Mouse (Mus musculus) CH12.LX (cell line): ENCODE data around the gene Ctnnbip1.

Experiments
- CTCF ChIP-seq, 2 experiments: IDR thresholded peaks in 1 of 2; conservative IDR thresholded peaks in 1 of 2; 2 replicates each; pipeline ENCODE4 v1.5.1; 2011 to 2012; ENCODE audit warnings: low read depth in 2 of 2, low read length in 2 of 2, improper control_type of control experiment in 1 of 2, inconsistent platforms in 1 of 2, mild to moderate bottlenecking in 1 of 2, moderate library complexity in 1 of 2
- EP300 ChIP-seq: IDR thresholded peaks from 2 replicates; pipeline ENCODE4 v1.6.1; 2011; ENCODE audit warnings: low read length, improper control_type of control experiment
- GABPA ChIP-seq: IDR thresholded peaks from 2 replicates; pipeline ENCODE4 v1.6.1; 2012; ENCODE audit warnings: low read depth, low read length, improper control_type of control experiment, inconsistent platforms; ENCODE audit not compliant: insufficient replicate concordance
- JUND ChIP-seq: conservative IDR thresholded peaks from 2 replicates; pipeline ENCODE4 v1.6.1; 2011; ENCODE audit warnings: low read depth, low read length, improper control_type of control experiment
- KAT2A ChIP-seq: IDR thresholded peaks from 2 replicates; pipeline ENCODE4 v1.6.1; 2012; ENCODE audit warnings: low read length, improper control_type of control experiment, inconsistent platforms; ENCODE audit not compliant: insufficient replicate concordance
- MAFK ChIP-seq: IDR thresholded peaks from 2 replicates; pipeline ENCODE4 v1.6.1; 2011; ENCODE audit warnings: low read length, improper control_type of control experiment; ENCODE audit not compliant: insufficient replicate concordance
- NRF1 ChIP-seq: IDR thresholded peaks from 2 replicates; pipeline ENCODE4 v1.6.1; 2014; ENCODE audit warnings: low read depth, mild to moderate bottlenecking, inconsistent platforms, low read length, improper control_type of control experiment, moderate library complexity
- POLR2A ChIP-seq: IDR thresholded peaks from 2 replicates; pipeline ENCODE4 v1.6.1; 2011; ENCODE audit warnings: low read depth, mild to moderate bottlenecking, improper control_type of control experiment, low read length

GRCm38 (mm10) chr4:149608309-149608638 is 90.2 kb downstream of the Ctnnbip1 start:
- TF ChIP-seq CTCF (conservative IDR thresholded peaks at IDR 0.05 in 1 of 2, IDR thresholded peaks at IDR 0.05 in 1 of 2; ENCODE audit: low read depth in 2 of 2, low read length in 2 of 2) (no peak), KAT2A (no peak), EP300 (no peak), NRF1 (no peak), JUND (no peak), MAFK (no peak), GABPA (no peak), POLR2A (no peak)
